In the genomic region with DNA sequence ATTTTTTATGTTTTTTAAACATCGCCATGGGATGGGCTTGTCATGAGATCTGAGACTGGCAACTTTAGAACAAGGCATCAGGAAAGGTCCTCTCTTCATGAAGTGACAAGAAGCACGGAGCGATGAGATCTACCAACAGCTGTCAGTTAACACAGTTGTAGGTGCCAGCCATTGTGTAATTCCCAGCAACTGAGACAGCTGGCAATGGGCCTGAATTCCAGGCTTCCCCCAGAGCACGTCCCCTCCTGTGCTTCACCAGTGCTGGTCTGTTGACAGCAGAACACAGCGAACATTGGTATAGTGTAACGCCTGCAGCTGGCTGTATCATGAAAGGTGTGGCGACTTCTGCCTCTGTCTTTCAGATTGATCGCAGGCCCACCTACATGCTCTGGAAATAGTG, we compare ENCODE assay signal across 10 mouse cellular contexts. TPM values are rescaled to one million over a fixed set of nuclear protein-coding genes. Genes with fewer than 3 reads are reported as not detected.
A peak's percentile ranks its signal among the peaks of the same experiment; 100 is the strongest.
DNase-seq lines count a peak whose midpoint lies in the region; ATAC-seq and TF ChIP-seq lines count a peak whose summit lies in the region.
"Had no signal": no experiment of that assay in that cellular context is flagged by ENCODE, and none has a peak within 500 bp of the region (broad histone marks: within the 10 kb centered on the region; RNA-seq: fewer than 3 reads in every experiment).

No protein-coding gene starts in this region.

- whole genome bisulfite sequencing in liver, postnatal 0 days (ENCODE audit: insufficient replicate concordance) = 67% methylated on average over 8 of the region's 8 CpGs
- WGBS in liver, embryonic 11.5 days = 89% methylated on average over 8 of the region's 8 CpGs
- WGBS in cerebellum, adult 2 months = 46% methylated on average over 8 of the region's 8 CpGs

- H3K9ac ChIP-seq in liver, postnatal 0 days (replicated peaks) = no peak overlapping the region
- no peak overlapping the region for H3K9ac ChIP-seq in liver, embryonic 11.5 days (ENCODE audit: low read depth, low read length)
- H3K9ac ChIP-seq: neural tube, embryonic 13.5 days had no signal

- no peak for TF ChIP-seq EP300 in liver, postnatal 0 days (IDR thresholded peaks at IDR 0.05; ENCODE audit: low read depth)

- no peaks in the 10 kb centered on the region for H3K9me3 ChIP-seq in liver, postnatal 0 days (ENCODE audit: low read length)
- H3K9me3 ChIP-seq in liver, embryonic 11.5 days (ENCODE audit: control insufficient read depth, low read length) = no peaks in the 10 kb centered on the region
- H3K9me3 ChIP-seq: neural tube, embryonic 13.5 days had no signal

- H3K27me3 ChIP-seq in liver, postnatal 0 days (ENCODE audit: insufficient read depth, low read length) = no peaks in the 10 kb centered on the region
- H3K27me3 ChIP-seq in liver, embryonic 11.5 days (replicated peaks; ENCODE audit: control insufficient read depth, insufficient read depth, low read length) = no peaks in the 10 kb centered on the region
- H3K27me3 ChIP-seq in cerebellum, adult 2 months (ENCODE audit: control insufficient read depth, insufficient read depth, low read length) = no peaks in the 10 kb centered on the region
- H3K27me3 ChIP-seq: neural tube, embryonic 13.5 days had no signal

- intact Hi-C loops in heart, postnatal 10 days (cut with DNase I) = no loop called here

- no peak for TF ChIP-seq CTCF in liver, postnatal 0 days (IDR thresholded peaks at IDR 0.05; ENCODE audit: low read depth)
- no peak for TF ChIP-seq CTCF in cerebellum, adult 2 months (IDR thresholded peaks at IDR 0.05; ENCODE audit: borderline replicate concordance, insufficient read depth, low read depth, low read length)

- DNase-seq in adrenal gland, adult 2 months = peak; percentile 23
- no peak for DNase-seq in adrenal gland, adult 8-10 months
- DNase-seq in liver, postnatal 0 days = peak; percentile 50
- DNase-seq in liver, embryonic 11.5 days (ENCODE audit: low spot score) = no peak
- peak; percentile 61 to 63 for DNase-seq in heart, postnatal 10 days
- DNase-seq in lung, postnatal 25 days (ENCODE audit: low spot score) = peak; percentile 54
- DNase-seq in cerebellum, adult 2 months = no peak
- no peak for DNase-seq in left cerebral cortex, adult 18-20 months (ENCODE audit: low spot score in 2 of 2)

- no peak for TF ChIP-seq POLR2A in cerebellum, adult 2 months (IDR thresholded peaks at IDR 0.05; ENCODE audit: borderline replicate concordance, insufficient read depth, low read length)

- ATAC-seq in liver, postnatal 0 days = peak; percentile 57
- no peak for ATAC-seq in liver, embryonic 11.5 days (replicated peaks; ENCODE audit: low FRiP score)

- H3K36me3 ChIP-seq in liver, postnatal 0 days (replicated peaks; ENCODE audit: insufficient read depth, low read length) = no peaks in the 10 kb centered on the region
- no peaks in the 10 kb centered on the region for H3K36me3 ChIP-seq in liver, embryonic 11.5 days (ENCODE audit: control insufficient read depth, insufficient read depth, low read length)
- H3K36me3 ChIP-seq: neural tube, embryonic 13.5 days had no signal

- H3K27ac ChIP-seq in liver, postnatal 0 days (ENCODE audit: low read depth) = no peak overlapping the region
- no peak overlapping the region for H3K27ac ChIP-seq in liver, embryonic 11.5 days (ENCODE audit: low read depth, low read length)
- H3K27ac ChIP-seq in cerebellum, adult 2 months (ENCODE audit: insufficient read depth, low read length) = no peak overlapping the region
- H3K27ac ChIP-seq: neural tube, embryonic 13.5 days had no signal

- no peak overlapping the region for H3K4me3 ChIP-seq in liver, postnatal 0 days (ENCODE audit: low read depth, low read length)
- no peak overlapping the region for H3K4me3 ChIP-seq in liver, embryonic 11.5 days (ENCODE audit: low read depth, low read length)
- no peak overlapping the region for H3K4me3 ChIP-seq in cerebellum, adult 2 months (replicated peaks; ENCODE audit: insufficient read depth, low read depth, low read length)
- H3K4me3 ChIP-seq: erythroblast, embryonic 14.5 days; neural tube, embryonic 13.5 days had no signal

- no peak overlapping the region for H3K4me2 ChIP-seq in liver, postnatal 0 days (ENCODE audit: low read depth, low read length)
- H3K4me2 ChIP-seq in liver, embryonic 11.5 days = no peak overlapping the region
- H3K4me2 ChIP-seq: neural tube, embryonic 13.5 days had no signal

- H3K4me1 ChIP-seq in liver, postnatal 0 days (ENCODE audit: insufficient read depth) = no peaks in the 10 kb centered on the region
- no peaks in the 10 kb centered on the region for H3K4me1 ChIP-seq in liver, embryonic 11.5 days (replicated peaks; ENCODE audit: control insufficient read depth, insufficient read depth, low read length)
- H3K4me1 ChIP-seq in cerebellum, adult 2 months (ENCODE audit: control insufficient read depth, insufficient read depth, low read length) = no peaks in the 10 kb centered on the region
- H3K4me1 ChIP-seq: neural tube, embryonic 13.5 days had no signal

RNA-seq across cellular contexts. Expression of a gene that starts 45.5 kb away (rescaled TPM):
- 10 to 100 TPM; 39.2 to 54.0 TPM for total RNA-seq in adrenal gland, adult 2 months (2021)
- 75.3 and 107 TPM in 2 replicates for polyA plus RNA-seq in adrenal gland, adult 2 months (2012; rRNA removed)
- total RNA-seq in adrenal gland, adult 8-10 months (2022) = 10 to 100 TPM; 50.4 to 77.4 (median 56.5) TPM
- 4.4 and 4.9 TPM in 2 replicates for polyA plus RNA-seq in liver, postnatal 0 days (2015; fragmentation: Nextera tagmentation; extraction: Ambion mirVana)
- polyA plus RNA-seq in liver, embryonic 11.5 days (2014; fragmentation: Nextera tagmentation; extraction: Ambion mirVana) = 3.9 and 4.1 TPM in 2 replicates
- total RNA-seq in heart, postnatal 10 days (2021) = 10 to 100 TPM; 24.0 to 27.6 TPM
- 7.9 and 8.3 TPM in 2 replicates for polyA plus RNA-seq in cerebellum, adult 2 months (2012; rRNA removed)
- 10 to 100 TPM; 12.6 to 14.6 TPM for total RNA-seq in left cerebral cortex, adult 18-20 months (2021)

Comparison
In these comparisons a context has a peak if more than half of its experiments do, and no peak if none do; other contexts are left out.
1. DNase-seq: peak in adrenal gland, adult 2 months (single experiment), liver, postnatal 0 days (single experiment), heart, postnatal 10 days (2 of 2) and lung, postnatal 25 days (single experiment); none in adrenal gland, adult 8-10 months (single experiment), liver, embryonic 11.5 days (single experiment), cerebellum, adult 2 months (0 of 2) and left cerebral cortex, adult 18-20 months (0 of 2).